In genomic region chr1:34487383-34487782, GRCm38 (mm10) we compare ENCODE assay signal across 40 mouse cellular contexts. TPM values are rescaled to one million over a fixed set of nuclear protein-coding genes. Genes with fewer than 3 reads are reported as not detected.
DNase-seq lines count a peak whose midpoint lies in the region; ATAC-seq and TF ChIP-seq lines count a peak whose summit lies in the region.
"Had no signal": no experiment of that assay in that cellular context is flagged by ENCODE, and none has a peak within 500 bp of the region (broad histone marks: within the 10 kb centered on the region; RNA-seq: fewer than 3 reads in every experiment).

No protein-coding gene starts in this region.

- TF ChIP-seq CTCF in liver, embryonic 14.5 days (IDR thresholded peaks at IDR 0.05; ENCODE audit: low read depth), result peak; percentile 33; the same call in 1 of the 2 replicates
- TF ChIP-seq CTCF in MEL (IDR thresholded peaks at IDR 0.05 in 2 of 3, conservative IDR thresholded peaks at IDR 0.05 in 1 of 3; ENCODE audit: control insufficient read depth in 1 of 3, insufficient read depth in 1 of 3, low read depth in 2 of 3, low read length in 3 of 3, poor library complexity in 1 of 3, severe bottlenecking in 1 of 3), result peak; percentile 11 to 42 (median 14); a peak in 2 of 6 replicates

- ATAC-seq in CD4-positive, CD25-positive, alpha-beta regulatory T cell, adult 4 months, result no peak
- ATAC-seq in liver, embryonic 14.5 days (ENCODE audit: insufficient read depth), result no peak
- no peak for ATAC-seq in liver, embryonic 11.5 days (replicated peaks; ENCODE audit: low FRiP score)
- ATAC-seq: activated CD4-positive, CD25-positive, alpha-beta regulatory T cell, adult 4 months; forebrain, embryonic 14.5 days; inflammation-experienced regulatory T-cells, adult 6 months; lung, postnatal 0 days; midbrain, embryonic 13.5 days had no signal

- no peaks in the 10 kb centered on the region for H3K36me3 ChIP-seq in liver, embryonic 14.5 days (replicated peaks; ENCODE audit: control insufficient read depth, insufficient read depth, low read depth)
- H3K36me3 ChIP-seq in liver, embryonic 11.5 days (ENCODE audit: control insufficient read depth, insufficient read depth, low read length), result no peaks in the 10 kb centered on the region
- H3K36me3 ChIP-seq in MEL (ENCODE audit: control insufficient read depth in 1 of 2, insufficient read depth in 2 of 2, low read length in 2 of 2), result peaks cover 0 to 17% of the 10 kb centered on the region in 2 experiments; a peak in 2 of 4 replicates
- H3K36me3 ChIP-seq: embryonic facial prominence, embryonic 10.5 days; embryonic facial prominence, embryonic 15.5 days; G1E; heart, embryonic 12.5 days; limb, embryonic 10.5 days; limb, embryonic 15.5 days; midbrain, embryonic 13.5 days; neural tube, embryonic 15.5 days had no signal

- no peaks in the 10 kb centered on the region for H3K27me3 ChIP-seq in liver, embryonic 14.5 days (ENCODE audit: control insufficient read depth, insufficient read depth, low read length)
- no peaks in the 10 kb centered on the region for H3K27me3 ChIP-seq in liver, embryonic 11.5 days (replicated peaks; ENCODE audit: control insufficient read depth, insufficient read depth, low read length)
- H3K27me3 ChIP-seq in MEL (ENCODE audit: control insufficient read depth in 1 of 2, insufficient read depth in 2 of 2, low read length in 2 of 2), result no peaks in the 10 kb centered on the region
- H3K27me3 ChIP-seq: embryonic facial prominence, embryonic 15.5 days; heart, embryonic 12.5 days; limb, embryonic 15.5 days; neural tube, embryonic 15.5 days had no signal

- H3K4me3 ChIP-seq in liver, embryonic 14.5 days (ENCODE audit: insufficient read depth in 1 of 2, low read depth in 2 of 2, low read length in 2 of 2), result no peak overlapping the region
- no peak overlapping the region for H3K4me3 ChIP-seq in liver, embryonic 11.5 days (ENCODE audit: low read depth, low read length)
- H3K4me3 ChIP-seq in MEL (ENCODE audit: control insufficient read depth in 1 of 2, insufficient read depth in 1 of 2, low read depth in 2 of 2, low read length in 2 of 2), result no peak overlapping the region
- H3K4me3 ChIP-seq: embryonic facial prominence, embryonic 10.5 days; embryonic facial prominence, embryonic 15.5 days; heart, embryonic 12.5 days; limb, embryonic 10.5 days; limb, embryonic 15.5 days; midbrain, embryonic 13.5 days; neural tube, embryonic 15.5 days had no signal

- TF ChIP-seq RAD21 in MEL (IDR thresholded peaks at IDR 0.05; ENCODE audit: low read depth, low read length), result peak; percentile 38

- H3K9me3 ChIP-seq in liver, embryonic 14.5 days (ENCODE audit: control insufficient read depth, low read length), result no peaks in the 10 kb centered on the region
- 0 out of 2 replicates have a peak, but pooled peaks cover 2% of the 10 kb centered on the region for H3K9me3 ChIP-seq in liver, embryonic 11.5 days (ENCODE audit: control insufficient read depth, low read length)
- no peaks in the 10 kb centered on the region for H3K9me3 ChIP-seq in MEL (replicated peaks; ENCODE audit: insufficient read depth, low read length)
- H3K9me3 ChIP-seq: embryonic facial prominence, embryonic 15.5 days; heart, embryonic 12.5 days; limb, embryonic 10.5 days; limb, embryonic 15.5 days; midbrain, embryonic 13.5 days had no signal

- no peak overlapping the region for H3K9ac ChIP-seq in liver, embryonic 14.5 days (replicated peaks)
- no peak overlapping the region for H3K9ac ChIP-seq in liver, embryonic 11.5 days (ENCODE audit: low read depth, low read length)
- H3K9ac ChIP-seq in MEL (ENCODE audit: control insufficient read depth, low read depth, low read length, poor library complexity, severe bottlenecking), result no peak overlapping the region
- H3K9ac ChIP-seq: embryonic facial prominence, embryonic 15.5 days; heart, embryonic 12.5 days; hindbrain, embryonic 14.5 days; limb, embryonic 15.5 days; midbrain, embryonic 13.5 days; neural tube, embryonic 15.5 days had no signal

- no peak overlapping the region for H3K27ac ChIP-seq in liver, embryonic 14.5 days
- H3K27ac ChIP-seq in liver, embryonic 11.5 days (ENCODE audit: low read depth, low read length), result no peak overlapping the region
- no peak overlapping the region for H3K27ac ChIP-seq in MEL (ENCODE audit: control insufficient read depth, low read depth, low read length)
- H3K27ac ChIP-seq: embryonic facial prominence, embryonic 10.5 days; embryonic facial prominence, embryonic 15.5 days; hindbrain, embryonic 14.5 days; limb, embryonic 10.5 days; limb, embryonic 15.5 days; macrophage; midbrain, embryonic 13.5 days; neural tube, embryonic 15.5 days had no signal

- peaks cover 0 to 6% of the 10 kb centered on the region in 2 experiments; a peak in 1 of 4 replicates for H3K4me1 ChIP-seq in liver, embryonic 14.5 days (replicated peaks; ENCODE audit: control insufficient read depth in 2 of 2, insufficient read depth in 2 of 2, low read length in 1 of 2)
- H3K4me1 ChIP-seq in liver, embryonic 11.5 days (replicated peaks; ENCODE audit: control insufficient read depth, insufficient read depth, low read length), result peaks cover 6% of the 10 kb centered on the region; the same call in 1 of the 2 replicates
- peaks cover 6 to 7% of the 10 kb centered on the region in 2 experiments; a peak in 3 of 4 replicates for H3K4me1 ChIP-seq in MEL (ENCODE audit: control insufficient read depth in 1 of 2, insufficient read depth in 2 of 2, low read length in 2 of 2)

- H3K4me2 ChIP-seq in liver, embryonic 14.5 days (ENCODE audit: low read depth), result no peak overlapping the region
- H3K4me2 ChIP-seq in liver, embryonic 11.5 days, result no peak overlapping the region
- H3K4me2 ChIP-seq: embryonic facial prominence, embryonic 15.5 days; heart, embryonic 12.5 days; hindbrain, embryonic 14.5 days; limb, embryonic 15.5 days; midbrain, embryonic 13.5 days; neural tube, embryonic 15.5 days had no signal

- peak; percentile 41 for DNase-seq in CD4-positive, CD25-positive, alpha-beta regulatory T cell, adult 2 months (ENCODE audit: low read depth, low spot score)
- no peak for DNase-seq in liver, embryonic 14.5 days (ENCODE audit: low read depth in 3 of 3, low spot score in 3 of 3)
- no peak for DNase-seq in liver, embryonic 11.5 days (ENCODE audit: low spot score)
- no peak for DNase-seq in MEL (ENCODE audit: low read depth, low spot score)
- peak; percentile 33 for DNase-seq in naive thymus-derived CD4-positive, alpha-beta T cell, adult 2 months (ENCODE audit: low read depth)
- DNase-seq in right cerebral cortex, adult 2 months (ENCODE audit: low spot score in 2 of 2), result no peak
- DNase-seq in Muller cell, postnatal 12 days (ENCODE audit: inconsistent ontology term), result no peak
- DNase-seq: adrenal gland, adult 8-10 months; cerebellum, adult 8-10 months; cerebellum, postnatal 25 days; gastrocnemius, postnatal 36 days; heart, adult 18-20 months; kidney, adult 11 months; kidney, postnatal 14 days; right cerebral cortex, adult 18-20 months; right cerebral cortex, postnatal 4 days had no signal

- H3K79me2 ChIP-seq in MEL (ENCODE audit: control insufficient read depth, insufficient read depth, low read length, poor library complexity), result no peaks in the 10 kb centered on the region

- 71% methylated on average over 3 of the region's 3 CpGs for WGBS in liver, embryonic 14.5 days (ENCODE audit: insufficient replicate concordance)
- 78% methylated on average over 3 of the region's 3 CpGs for WGBS in liver, embryonic 11.5 days

- no peak for TF ChIP-seq EP300 in liver, embryonic 14.5 days (IDR thresholded peaks at IDR 0.05; ENCODE audit: low read depth)
- TF ChIP-seq EP300 in MEL (IDR thresholded peaks at IDR 0.05; ENCODE audit: low read depth in 1 of 2, low read length in 2 of 2), result no peak

- no peak for TF ChIP-seq POLR2A in MEL (IDR thresholded peaks at IDR 0.05; ENCODE audit: control insufficient read depth in 1 of 2, insufficient read depth in 1 of 2, low read depth in 1 of 2, low read length in 2 of 2, poor library complexity in 1 of 2)

RNA-seq across cellular contexts. Expression of gene Prss39, which starts 10.8 kb away (rescaled TPM):
- polyA plus RNA-seq in CD4-positive, CD25-positive, alpha-beta regulatory T cell, adult 4 months (2017; shearing (Covaris generic)), result not detected
- not detected in 2 replicates for polyA plus RNA-seq in liver, embryonic 14.5 days (2012; rRNA removed)
- not detected in 2 replicates for polyA plus RNA-seq in liver, embryonic 14.5 days (2014; fragmentation: Nextera tagmentation; extraction: Ambion mirVana)
- not detected in 2 replicates for polyA plus RNA-seq in liver, embryonic 11.5 days (2014; fragmentation: Nextera tagmentation; extraction: Ambion mirVana)
- not detected in 2 replicates for total RNA-seq in MEL (2012; rRNA removed)
- under 1 TPM in 1 of 2 experiments, not detected in 1; 0.06 TPM for polyA plus RNA-seq in MEL (2012; ENCODE audit: insufficient read depth in 1 of 2, insufficient read length in 2 of 2, low read depth in 1 of 2, low replicate concordance in 2 of 2, missing spikeins in 1 of 2)
- total RNA-seq: adrenal gland, adult 8-10 months; adrenal gland, postnatal 4 days; gastrocnemius, postnatal 36 days; heart, adult 18-20 months; layer of hippocampus, postnatal 25 days; left cerebral cortex, postnatal 10 days; monocyte, adult 5-6 weeks had no signal
- polyA plus RNA-seq: embryonic facial prominence, embryonic 10.5 days; embryonic facial prominence, embryonic 15.5 days; forebrain, embryonic 14.5 days; G1E; heart, embryonic 12.5 days; heart, postnatal 0 days; hindbrain, embryonic 14.5 days; inflammation-experienced regulatory T-cells, adult 6 months; kidney, embryonic 14.5 days; limb, embryonic 10.5 days; limb, embryonic 15.5 days; liver, embryonic 16.5 days; lung, postnatal 0 days; macrophage; midbrain, embryonic 13.5 days; neural tube, embryonic 15.5 days had no signal

RNA-seq across cellular contexts. Expression of gene Ptpn18, which starts 27.8 kb away (rescaled TPM):
- 100 to 1,000 TPM; 127 to 195 TPM for polyA plus RNA-seq in CD4-positive, CD25-positive, alpha-beta regulatory T cell, adult 4 months (2017; shearing (Covaris generic))
- 12.6 and 26.4 TPM in 2 replicates for polyA plus RNA-seq in liver, embryonic 14.5 days (2012; rRNA removed)
- 18.3 and 23.8 TPM in 2 replicates for polyA plus RNA-seq in liver, embryonic 14.5 days (2014; fragmentation: Nextera tagmentation; extraction: Ambion mirVana)
- polyA plus RNA-seq in liver, embryonic 11.5 days (2014; fragmentation: Nextera tagmentation; extraction: Ambion mirVana), result 23.2 and 23.5 TPM in 2 replicates
- total RNA-seq in MEL (2012; rRNA removed), result 58.7 and 73.3 TPM in 2 replicates
- 10 to 100 TPM in 1 of 2 experiments, not detected in 1; 39.1 TPM for polyA plus RNA-seq in MEL (2012; ENCODE audit: insufficient read depth in 1 of 2, insufficient read length in 2 of 2, low read depth in 1 of 2, low replicate concordance in 2 of 2, missing spikeins in 1 of 2)

RNA-seq across cellular contexts. Expression of gene Imp4, which starts 47.7 kb away (rescaled TPM):
- polyA plus RNA-seq in CD4-positive, CD25-positive, alpha-beta regulatory T cell, adult 4 months (2017; shearing (Covaris generic)), result 100 to 1,000 TPM; 140 to 143 TPM
- 8.9 and 21.2 TPM in 2 replicates for polyA plus RNA-seq in liver, embryonic 14.5 days (2012; rRNA removed)
- polyA plus RNA-seq in liver, embryonic 14.5 days (2014; fragmentation: Nextera tagmentation; extraction: Ambion mirVana), result 56.8 and 59.6 TPM in 2 replicates
- polyA plus RNA-seq in liver, embryonic 11.5 days (2014; fragmentation: Nextera tagmentation; extraction: Ambion mirVana), result 141 and 156 TPM in 2 replicates
- 125 and 137 TPM in 2 replicates for total RNA-seq in MEL (2012; rRNA removed)
- polyA plus RNA-seq in MEL (2012; ENCODE audit: insufficient read depth in 1 of 2, insufficient read length in 2 of 2, low read depth in 1 of 2, low replicate concordance in 2 of 2, missing spikeins in 1 of 2), result 100 to 1,000 TPM in 1 of 2 experiments, 10 to 100 TPM in 1; 57.8 to 204 TPM

RNA-seq across cellular contexts. Expression of gene Ccdc115, which starts 47.9 kb away (rescaled TPM):
- 10 to 100 TPM; 37.2 to 56.6 TPM for polyA plus RNA-seq in CD4-positive, CD25-positive, alpha-beta regulatory T cell, adult 4 months (2017; shearing (Covaris generic))
- polyA plus RNA-seq in liver, embryonic 14.5 days (2012; rRNA removed), result 13.2 and 21.3 TPM in 2 replicates
- polyA plus RNA-seq in liver, embryonic 14.5 days (2014; fragmentation: Nextera tagmentation; extraction: Ambion mirVana), result 21.6 and 23.1 TPM in 2 replicates
- polyA plus RNA-seq in liver, embryonic 11.5 days (2014; fragmentation: Nextera tagmentation; extraction: Ambion mirVana), result 65.5 and 65.9 TPM in 2 replicates
- 60.9 and 63.4 TPM in 2 replicates for total RNA-seq in MEL (2012; rRNA removed)
- 10 to 100 TPM in 1 of 2 experiments, not detected in 1; 78.7 TPM for polyA plus RNA-seq in MEL (2012; ENCODE audit: insufficient read depth in 1 of 2, insufficient read length in 2 of 2, low read depth in 1 of 2, low replicate concordance in 2 of 2, missing spikeins in 1 of 2)

RNA-seq across cellular contexts. Expression of gene Cfc1, which starts 48.1 kb away (rescaled TPM):
- under 1 TPM in 1 of 2 experiments, not detected in 1; 0.31 TPM for polyA plus RNA-seq in CD4-positive, CD25-positive, alpha-beta regulatory T cell, adult 4 months (2017; shearing (Covaris generic))
- not detected in 2 replicates for polyA plus RNA-seq in liver, embryonic 14.5 days (2012; rRNA removed)
- not detected in 2 replicates for polyA plus RNA-seq in liver, embryonic 14.5 days (2014; fragmentation: Nextera tagmentation; extraction: Ambion mirVana)
- not detected in 2 replicates for polyA plus RNA-seq in liver, embryonic 11.5 days (2014; fragmentation: Nextera tagmentation; extraction: Ambion mirVana)
- not detected in 2 replicates for total RNA-seq in MEL (2012; rRNA removed)
- polyA plus RNA-seq in MEL (2012; ENCODE audit: insufficient read depth in 1 of 2, insufficient read length in 2 of 2, low read depth in 1 of 2, low replicate concordance in 2 of 2, missing spikeins in 1 of 2), result not detected
- total RNA-seq: adrenal gland, adult 8-10 months; adrenal gland, postnatal 4 days; gastrocnemius, postnatal 36 days; heart, adult 18-20 months; layer of hippocampus, postnatal 25 days; left cerebral cortex, postnatal 10 days; megakaryocyte-erythroid progenitor cell, adult 5-6 weeks; monocyte, adult 5-6 weeks had no signal
- polyA plus RNA-seq: activated CD4-positive, CD25-positive, alpha-beta regulatory T cell, adult 4 months; G1E; heart, postnatal 0 days; kidney, embryonic 14.5 days; limb, embryonic 10.5 days; liver, embryonic 16.5 days; lung, postnatal 0 days; macrophage; midbrain, embryonic 13.5 days; testis, adult 2 months had no signal

Comparison
In these comparisons a context has a peak if more than half of its experiments do, and no peak if none do; other contexts are left out.
1. DNase-seq: peak in CD4-positive, CD25-positive, alpha-beta regulatory T cell, adult 2 months (single experiment) and naive thymus-derived CD4-positive, alpha-beta T cell, adult 2 months (single experiment); none in liver, embryonic 14.5 days (0 of 3), liver, embryonic 11.5 days (single experiment), MEL (single experiment), right cerebral cortex, adult 2 months (0 of 2) and Muller cell, postnatal 12 days (single experiment).